Mouse (Mus musculus): ENCODE measurements around the gene Ssbp4.

GRCm38 (mm10) chr8:70629574-70630531 lies 21.2 kb upstream of the Ssbp4 start:
- TF ChIP-seq CTCF (conservative IDR thresholded peaks at IDR 0.05; ENCODE audit: low read length) (peak; percentile 26), POU5F1 (IDR thresholded peaks at IDR 0.05; ENCODE audit: borderline replicate concordance, low read length) (no peak), NANOG (IDR thresholded peaks at IDR 0.05; ENCODE audit: borderline replicate concordance, low read length) (no peak)

Data from E14TG2a.4 (cell line).